Mouse (Mus musculus) intestine, embryonic 16.5 days (tissue): Measurements from ENCODE around the gene Me1. TPM values are rescaled to one million over a fixed set of nuclear protein-coding genes. Genes with fewer than 3 reads are reported as not detected.

Experiments used
- ATAC-seq: fragments of 200-750 bp; cut with Nextera tagmentation; 2 replicates; pipeline ENCODE4 v1.8.0; 2017; ENCODE audit warnings: moderate TSS enrichment, moderate library complexity
- H3K27ac ChIP-seq: fragments of 300-500 bp; sonication (generic); 2 replicates; pipeline ENCODE4 v1.5.1; 2014; ENCODE audit warnings: mild to moderate bottlenecking, low read length
- H3K27me3 ChIP-seq: fragments of 300-500 bp; sonication (generic); replicated peaks from 2 replicates; pipeline ENCODE4 v1.6.1; 2014; ENCODE audit warnings: low read length, control low read depth, mixed read lengths; ENCODE audit not compliant: control insufficient read depth, insufficient read depth
- H3K36me3 ChIP-seq: fragments of 300-500 bp; sonication (generic); 2 replicates; pipeline ENCODE4 v1.6.1; 2014; ENCODE audit warnings: low read length, control low read depth; ENCODE audit not compliant: control insufficient read depth, insufficient read depth
- H3K4me1 ChIP-seq: fragments of 300-500 bp; sonication (generic); 2 replicates; pipeline ENCODE4 v1.6.1; 2014; ENCODE audit warnings: low read length, control low read depth, mixed read lengths; ENCODE audit not compliant: control insufficient read depth, insufficient read depth
- H3K4me2 ChIP-seq: fragments of 300-500 bp; sonication (generic); 2 replicates; pipeline ENCODE4 v1.6.1; 2014; ENCODE audit warnings: low read depth, low read length, control low read depth
- H3K4me3 ChIP-seq: fragments of 300-500 bp; sonication (generic); 2 replicates; pipeline ENCODE4 v1.5.1; 2014; ENCODE audit warnings: mild to moderate bottlenecking, low read length
- H3K9ac ChIP-seq: fragments of 300-500 bp; sonication (generic); 2 replicates; pipeline ENCODE4 v1.6.1; 2014; ENCODE audit warnings: low read depth, low read length
- H3K9me3 ChIP-seq: fragments of 300-500 bp; sonication (generic); 2 replicates; pipeline ENCODE4 v1.6.1; 2016; ENCODE audit warnings: low read length, control low read depth; ENCODE audit not compliant: control insufficient read depth
- WGBS: fragments of 180-500 bp; shearing (Covaris S2); extraction: QIAGEN DNeasy Blood & Tissue Kit; methylation state at CpG from one replicate; pipeline ENCODE4 v1.1.7; 2014; 5-methylcytosine and 5-hydroxymethylcytosine counted together
- polyA plus RNA-seq: library from polyadenylated mRNA; unstranded; fragments of >200 nt; fragmentation: Nextera tagmentation; extraction: Ambion mirVana; gene quantifications from 2 replicates; pipeline ENCODE4 v1.2.1, GENCODE M21; 2015

Gene Me1
- polyA plus RNA-seq, 1 experiment from 2014 or later = 23.5 TPM

- Histone ChIP-seq H3K9me3 (no peaks in the 10 kb centered on the region), H3K27me3 (no peaks in the 10 kb centered on the region), H3K9ac (no peak overlapping the region), H3K4me2 (no peak overlapping the region), H3K4me3 (no peak overlapping the region), H3K36me3 (no peaks in the 10 kb centered on the region), H3K4me1 (no peaks in the 10 kb centered on the region), H3K27ac (no peak overlapping the region)
- no peak for ATAC-seq
- WGBS = 84% methylated on average over 4 of the region's 4 CpGs
These were observed 37.4 kb downstream of the Me1 start for GRCm38 (mm10) chr9:86658347-86658746.

DNA sequence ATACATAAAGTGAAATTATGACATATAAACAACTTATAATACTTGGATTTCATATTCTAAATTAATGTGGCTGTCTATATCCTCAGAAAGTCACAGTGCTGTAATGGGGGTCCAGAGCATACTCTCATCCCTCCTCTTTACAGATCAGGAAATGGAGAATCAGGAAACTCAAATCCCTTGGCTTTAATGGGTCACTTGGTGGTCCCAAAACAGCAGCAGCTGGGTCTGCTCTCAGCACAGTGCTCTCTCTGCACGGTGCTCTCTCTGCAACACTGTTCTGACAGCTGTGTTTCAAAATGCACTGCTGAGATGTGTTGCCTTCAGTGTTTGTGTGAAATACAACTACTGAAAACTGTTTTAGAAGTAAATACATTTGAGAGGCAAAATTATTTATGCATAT, 43.6 kb downstream of the Me1 start:
- no peaks in the 10 kb centered on the region for H3K36me3 ChIP-seq
- no peak overlapping the region for H3K4me3 ChIP-seq
- WGBS = 36% methylated on average over 1 of the region's 1 CpGs
- no peak overlapping the region for H3K27ac ChIP-seq
- H3K9ac ChIP-seq = no peak overlapping the region
- no peaks in the 10 kb centered on the region for H3K27me3 ChIP-seq
- no peaks in the 10 kb centered on the region for H3K9me3 ChIP-seq
- peak; percentile 59 for ATAC-seq
- H3K4me2 ChIP-seq = no peak overlapping the region
- H3K4me1 ChIP-seq = peaks cover 2% of the 10 kb centered on the region; the same call in 1 of the 2 replicates

DNA sequence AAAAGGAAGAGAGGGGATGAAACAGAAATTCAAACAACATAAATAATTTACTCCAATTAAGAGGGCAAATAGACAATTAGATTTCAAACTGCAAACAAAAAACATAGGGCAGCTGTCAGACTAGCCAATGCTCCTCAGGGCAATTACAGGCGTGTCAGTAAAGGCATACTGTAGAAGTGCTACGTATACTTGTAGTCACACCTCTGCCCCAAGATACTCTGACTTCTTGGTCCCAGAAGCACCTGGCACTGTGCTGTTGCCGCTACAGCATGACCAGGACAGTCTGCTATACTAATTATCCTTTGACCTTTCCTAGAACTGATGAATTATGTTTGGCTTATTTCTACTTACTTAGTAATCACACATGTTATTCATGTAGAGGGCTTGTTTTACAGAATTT, 44.5 kb downstream of the Me1 start:
- WGBS = 66% methylated on average over 3 of the region's 3 CpGs
- ATAC-seq = no peak
- Histone ChIP-seq H3K9me3 (no peaks in the 10 kb centered on the region), H3K27me3 (no peaks in the 10 kb centered on the region), H3K4me3 (no peak overlapping the region), H3K27ac (no peak overlapping the region), H3K4me2 (no peak overlapping the region), H3K4me1 (peaks cover 2% of the 10 kb centered on the region; the same call in 1 of the 2 replicates), H3K36me3 (no peaks in the 10 kb centered on the region), H3K9ac (no peak overlapping the region)

GRCm38 (mm10) chr9:86650822-86651221, 44.9 kb downstream of the Me1 start:
- Histone ChIP-seq H3K4me3 (no peak overlapping the region), H3K9me3 (no peaks in the 10 kb centered on the region), H3K36me3 (no peaks in the 10 kb centered on the region), H3K9ac (no peak overlapping the region), H3K4me1 (peaks cover 2% of the 10 kb centered on the region; the same call in 1 of the 2 replicates), H3K27me3 (no peaks in the 10 kb centered on the region), H3K27ac (no peak overlapping the region), H3K4me2 (no peak overlapping the region)
- ATAC-seq = no peak
- WGBS = 85% methylated on average over 5 of the region's 5 CpGs

DNA sequence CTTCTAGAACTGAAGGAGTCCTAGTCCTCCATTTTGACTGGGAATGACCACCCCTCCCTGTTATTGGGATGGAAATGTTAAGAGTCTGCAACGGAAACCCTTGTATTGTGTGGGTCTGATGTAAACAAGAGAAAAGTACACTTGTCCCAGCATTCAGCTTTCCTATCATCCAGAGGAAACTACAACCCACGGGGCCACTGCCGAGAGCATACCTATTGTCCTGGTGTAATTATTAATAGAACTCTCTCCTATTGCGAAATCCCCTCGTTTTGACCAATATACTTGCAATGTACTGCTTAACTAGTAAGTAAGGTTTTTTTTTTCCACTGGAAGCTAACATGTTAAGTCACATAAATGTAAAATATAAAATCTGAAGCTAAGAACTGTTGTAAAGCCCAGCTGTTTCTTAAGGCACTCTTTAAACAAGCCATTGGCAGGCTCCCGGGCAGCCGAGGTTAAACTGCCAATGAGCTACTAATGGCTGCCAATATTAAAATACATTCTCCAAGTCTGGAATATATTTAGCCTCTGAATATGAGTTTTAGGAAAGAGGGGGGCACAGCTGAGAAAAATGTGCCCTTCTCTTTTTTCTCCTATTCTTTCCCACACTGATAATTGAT, 47.7 kb downstream of the Me1 start:
- no peak overlapping the region for H3K9ac ChIP-seq
- H3K4me3 ChIP-seq = no peak overlapping the region
- WGBS = 39% methylated on average over 7 of the region's 7 CpGs
- H3K9me3 ChIP-seq = no peaks in the 10 kb centered on the region
- H3K27me3 ChIP-seq = no peaks in the 10 kb centered on the region
- peaks cover 2% of the 10 kb centered on the region; the same call in 1 of the 2 replicates for H3K4me1 ChIP-seq
- H3K36me3 ChIP-seq = no peaks in the 10 kb centered on the region
- peak; percentile 82 for ATAC-seq
- H3K4me2 ChIP-seq = no peak overlapping the region
- H3K27ac ChIP-seq = peak overlapping the region; percentile 49

- Histone ChIP-seq H3K9me3 (no peaks in the 10 kb centered on the region), H3K9ac (no peak overlapping the region), H3K4me1 (peaks cover 2% of the 10 kb centered on the region; the same call in 1 of the 2 replicates), H3K27ac (no peak overlapping the region), H3K27me3 (no peaks in the 10 kb centered on the region), H3K4me2 (no peak overlapping the region), H3K36me3 (no peaks in the 10 kb centered on the region), H3K4me3 (no peak overlapping the region)
- no peak for ATAC-seq
- WGBS = 5% methylated on average over 1 of the region's 1 CpGs
These were observed 48.9 kb downstream of the Me1 start for GRCm38 (mm10) chr9:86646807-86647206.

- H3K9ac ChIP-seq = no peak overlapping the region
- H3K4me1 ChIP-seq = peaks cover 2% of the 10 kb centered on the region; the same call in 1 of the 2 replicates
- no peak overlapping the region for H3K4me3 ChIP-seq
- no peak overlapping the region for H3K4me2 ChIP-seq
- 86% methylated on average over 4 of the region's 4 CpGs for WGBS
- no peak overlapping the region for H3K27ac ChIP-seq
- no peaks in the 10 kb centered on the region for H3K27me3 ChIP-seq
- H3K9me3 ChIP-seq = no peaks in the 10 kb centered on the region
- no peaks in the 10 kb centered on the region for H3K36me3 ChIP-seq
- no peak for ATAC-seq
These were observed 52.3 kb downstream of the Me1 start for GRCm38 (mm10) chr9:86643497-86643896.

DNA sequence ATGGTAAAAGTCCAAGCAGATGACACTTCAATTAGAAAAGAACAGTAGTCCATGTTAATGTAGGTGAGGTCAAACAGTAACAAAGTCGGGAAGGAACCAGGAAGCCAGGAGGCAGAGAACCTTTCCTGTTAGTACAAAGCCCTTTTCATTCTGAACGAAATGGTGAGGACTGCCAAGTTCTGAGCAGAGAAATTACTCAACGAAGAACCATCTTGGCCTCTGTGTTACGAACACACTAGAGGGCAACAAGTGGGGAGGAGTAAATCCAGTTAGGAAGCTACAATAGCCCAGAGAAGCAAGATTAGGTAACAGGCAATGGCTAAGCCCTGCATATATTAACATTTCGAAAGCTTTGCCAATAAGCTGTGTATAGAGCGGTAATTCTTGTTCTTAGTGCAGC, 57.0 kb downstream of the Me1 start:
- WGBS = 79% methylated on average over 6 of the region's 6 CpGs
- ATAC-seq = no peak
- no peaks in the 10 kb centered on the region for H3K36me3 ChIP-seq
- no peak overlapping the region for H3K9ac ChIP-seq
- H3K4me2 ChIP-seq = no peak overlapping the region
- no peaks in the 10 kb centered on the region for H3K4me1 ChIP-seq
- no peaks in the 10 kb centered on the region for H3K27me3 ChIP-seq
- H3K4me3 ChIP-seq = no peak overlapping the region
- no peak overlapping the region for H3K27ac ChIP-seq
- H3K9me3 ChIP-seq = no peaks in the 10 kb centered on the region

- no peak overlapping the region for H3K9ac ChIP-seq
- no peak overlapping the region for H3K27ac ChIP-seq
- no peak for ATAC-seq
- no peak overlapping the region; the same call in 1 of the 2 replicates for H3K4me2 ChIP-seq
- H3K36me3 ChIP-seq = no peaks in the 10 kb centered on the region
- H3K27me3 ChIP-seq = no peaks in the 10 kb centered on the region
- H3K4me1 ChIP-seq = no peaks in the 10 kb centered on the region
- H3K9me3 ChIP-seq = no peaks in the 10 kb centered on the region
- H3K4me3 ChIP-seq = no peak overlapping the region
- 66% methylated on average over 7 of the region's 7 CpGs for WGBS
These were observed 64.6 kb downstream of the Me1 start for GRCm38 (mm10) chr9:86631153-86631552.
